Mouse (Mus musculus) erythroblast, adult 5-6 weeks (primary cell): Measurements from ENCODE around the gene Syt13. TPM values are rescaled to one million over a fixed set of nuclear protein-coding genes. Genes with fewer than 3 reads are reported as not detected.

Experiments used
- ATAC-seq: replicated peaks from 2 replicates; pipeline ENCODE4 v1.8.0; 2016; ENCODE audit warnings: moderate number of reproducible peaks, mild to moderate bottlenecking, moderate TSS enrichment, inconsistent platforms; ENCODE audit not compliant: poor library complexity, low FRiP score, severe bottlenecking
- total RNA-seq, 2 experiments: library from RNA; stranded (forward) in 1 of 2; stranded (reverse) in 1 of 2; fragments of 150-400 nt in 1 of 2; fragments of 200-764, 138-1000 nt in 1 of 2; gene quantifications; 2 replicates each; pipeline versions ENCODE4 v1.2.3 to v1.2.4; 2015 to 2017; ENCODE audit warnings: low replicate concordance in 2 of 2

Gene Syt13
- total RNA-seq, 2 experiments from 2014 or later, result not detected

DNA sequence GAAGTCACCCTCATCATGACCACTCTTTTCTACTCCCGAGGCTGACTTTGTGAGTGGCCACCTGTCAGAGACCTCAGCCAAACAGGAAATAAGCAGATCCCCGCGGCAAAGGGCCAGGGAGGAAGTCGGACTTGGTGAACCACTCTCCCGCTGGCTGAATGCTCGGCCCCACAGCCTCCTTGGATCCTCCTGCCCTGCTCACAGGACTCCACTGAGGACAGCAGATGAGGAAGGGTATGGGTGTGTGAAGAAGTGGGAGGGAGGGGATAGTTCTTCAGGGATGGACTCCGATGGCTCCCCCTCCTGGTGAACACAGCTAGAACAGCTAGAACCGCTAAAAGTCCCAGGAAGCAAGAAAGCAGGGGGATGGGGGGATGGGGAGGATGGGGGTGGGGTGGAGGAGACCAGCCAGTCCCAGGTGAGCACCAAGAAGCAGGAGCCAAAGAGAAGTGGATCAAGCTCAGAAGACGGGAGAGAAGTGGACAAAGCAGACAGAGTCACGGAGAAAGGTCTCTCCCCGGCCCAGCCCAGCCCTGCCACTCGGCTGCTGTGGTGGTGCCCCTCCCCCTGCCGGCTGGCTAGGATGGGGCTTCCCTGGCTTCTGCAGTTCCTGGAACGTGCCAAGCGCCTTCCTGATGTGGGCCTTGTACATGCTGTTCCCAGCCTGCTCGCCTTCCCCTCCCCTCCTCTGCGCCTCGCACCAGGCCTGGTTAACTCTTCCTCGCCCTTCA is 73.2 kb downstream of the Syt13 start:
- ATAC-seq, result no peak

DNA sequence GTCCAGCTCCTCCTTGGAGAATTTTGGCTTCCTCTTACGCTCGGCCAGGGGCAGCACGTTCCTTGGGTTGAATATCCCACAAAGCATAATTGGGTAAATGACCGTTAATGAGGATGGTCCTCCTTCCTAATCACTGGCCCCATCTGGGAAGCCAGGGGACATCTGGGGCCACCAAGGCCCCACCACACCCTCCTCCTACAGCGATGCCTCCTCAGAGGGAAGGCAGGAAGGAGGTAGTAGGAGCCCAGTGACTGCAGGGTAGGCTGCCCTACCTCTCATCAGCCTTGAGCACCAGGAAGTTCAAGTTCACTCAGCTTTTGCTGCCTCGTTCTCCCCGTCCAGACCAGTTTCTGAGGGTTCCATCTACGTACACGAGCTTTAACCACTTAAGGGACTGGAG is 74.7 kb downstream of the Syt13 start:
- ATAC-seq, result no peak

GRCm38 (mm10) chr2:92991976-92992375 is 77.1 kb downstream of the Syt13 start:
- 0 out of 2 replicates have a peak, but pooled peaks have one; percentile 41 for ATAC-seq

DNA sequence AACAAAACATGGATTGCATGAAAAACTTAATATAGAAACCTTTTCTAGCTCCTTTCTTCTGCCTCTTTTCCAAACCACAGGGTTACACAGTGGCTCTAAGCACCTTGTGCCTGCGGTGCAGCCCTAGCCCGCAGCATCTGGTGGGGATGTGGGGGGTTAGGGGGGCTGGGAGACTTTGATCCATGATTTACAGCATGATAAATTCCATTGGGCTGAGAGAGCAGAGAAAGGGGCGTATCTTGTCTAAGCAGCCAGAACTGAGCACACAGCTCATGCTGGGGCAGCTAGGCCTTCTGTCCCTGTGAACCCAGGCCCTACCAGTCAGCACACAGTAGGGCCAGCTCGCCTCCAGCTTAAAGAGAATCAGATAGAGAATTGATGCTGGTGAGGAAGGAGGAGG is 90.1 kb downstream of the Syt13 start:
- ATAC-seq, result no peak

Other genes with a start within 250 kb of the Syt13 start
- gene Prdm11, start 131.1 kb downstream of the Syt13 start, total RNA-seq (2015; ENCODE audit: low replicate concordance), result 0.19 and 0.63 TPM in 2 replicates
- gene Prdm11, start 131.1 kb downstream of the Syt13 start, total RNA-seq (2017; ENCODE audit: low replicate concordance), result 0.77 and 0.98 TPM in 2 replicates